Mouse (Mus musculus): ENCODE results near the gene Pi4ka.

GRCm38 (mm10) chr16:17383594-17384326 is 22.4 kb downstream of the Pi4ka start:
- no peak for TF ChIP-seq CTCF (IDR thresholded peaks at IDR 0.05; ENCODE audit: low read depth)
- no peak for TF ChIP-seq EP300 (IDR thresholded peaks at IDR 0.05; ENCODE audit: low read depth)

Data from liver, postnatal 0 days (tissue).